Mouse (Mus musculus) embryonic fibroblast, embryonic 13.5 days (primary cell): ENCODE results near the gene Cacnb4. TPM values are rescaled to one million over a fixed set of nuclear protein-coding genes. Genes with fewer than 3 reads are reported as not detected.

ENCODE experiments used
- H3K27ac ChIP-seq: 2 replicates; pipeline ENCODE4 v1.5.1; 2012; ENCODE audit warnings: low read length, control low read depth, inconsistent platforms; ENCODE audit not compliant: insufficient read depth
- H3K4me1 ChIP-seq: 2 replicates; pipeline ENCODE4 v1.6.1; 2011; ENCODE audit warnings: low read length; ENCODE audit not compliant: control insufficient read depth, insufficient read depth
- H3K4me3 ChIP-seq: 2 replicates; pipeline ENCODE4 v1.5.1; 2011; ENCODE audit warnings: mild to moderate bottlenecking, control low read depth, low read length; ENCODE audit not compliant: insufficient read depth
- CTCF ChIP-seq: IDR thresholded peaks from 2 replicates; pipeline ENCODE4 v1.5.1; 2011; ENCODE audit warnings: mild to moderate bottlenecking, control low read depth, low read length, moderate library complexity, borderline replicate concordance; ENCODE audit not compliant: insufficient read depth
- POLR2A ChIP-seq: IDR thresholded peaks from 2 replicates; pipeline ENCODE4 v1.6.1; 2011; ENCODE audit warnings: low read depth, mild to moderate bottlenecking, control low read depth, low read length, moderate library complexity
- polyA plus RNA-seq: library from polyadenylated mRNA; stranded (reverse); fragments of >200 nt; gene quantifications from 2 replicates; pipeline ENCODE4 v1.2.4, GENCODE M21; 2011; ENCODE audit warnings: low read depth; ENCODE audit not compliant: missing spikeins, insufficient read length

Cacnb4 gene
- polyA plus RNA-seq, 1 experiment, result 0.93 TPM

- Histone ChIP-seq H3K4me1 (peaks cover 8% of the 10 kb centered on the region; the same call in 1 of the 2 replicates), H3K27ac (no peak overlapping the region), H3K4me3 (no peak overlapping the region)
- no peak for TF ChIP-seq POLR2A
- TF ChIP-seq CTCF, result no peak
These were observed 234.5 kb downstream of the Cacnb4 start for GRCm38 (mm10) chr2:52442125-52442524.

GRCm38 (mm10) chr2:52440420-52441015, 236.1 kb downstream of the Cacnb4 start:
- H3K27ac ChIP-seq, result no peak overlapping the region
- H3K4me3 ChIP-seq, result no peak overlapping the region
- TF ChIP-seq POLR2A (no peak), CTCF (no peak)
- peaks cover 8% of the 10 kb centered on the region; the same call in 1 of the 2 replicates for H3K4me1 ChIP-seq

- no peak for TF ChIP-seq POLR2A
- TF ChIP-seq CTCF, result no peak
- peaks cover 8% of the 10 kb centered on the region; the same call in 1 of the 2 replicates for H3K4me1 ChIP-seq
- H3K4me3 ChIP-seq, result no peak overlapping the region
- H3K27ac ChIP-seq, result no peak overlapping the region
These were observed 238.2 kb downstream of the Cacnb4 start for GRCm38 (mm10) chr2:52438437-52438836.

GRCm38 (mm10) chr2:52438013-52438412, 238.6 kb downstream of the Cacnb4 start:
- Histone ChIP-seq H3K4me3 (no peak overlapping the region), H3K27ac (no peak overlapping the region), H3K4me1 (peaks cover 8% of the 10 kb centered on the region; the same call in 1 of the 2 replicates)
- no peak for TF ChIP-seq CTCF
- no peak for TF ChIP-seq POLR2A

GRCm38 (mm10) chr2:52435919-52436632, 240.6 kb downstream of the Cacnb4 start:
- TF ChIP-seq CTCF, result no peak
- no peak for TF ChIP-seq POLR2A
- H3K27ac ChIP-seq, result no peak overlapping the region
- no peak overlapping the region for H3K4me3 ChIP-seq
- H3K4me1 ChIP-seq, result peaks cover 8% of the 10 kb centered on the region; the same call in 1 of the 2 replicates

- no peak overlapping the region for H3K4me3 ChIP-seq
- peaks cover 6% of the 10 kb centered on the region; the same call in 1 of the 2 replicates for H3K4me1 ChIP-seq
- TF ChIP-seq POLR2A (no peak), CTCF (no peak)
- no peak overlapping the region for H3K27ac ChIP-seq
These were observed 243.3 kb downstream of the Cacnb4 start for GRCm38 (mm10) chr2:52433365-52433764.

GRCm38 (mm10) chr2:52427383-52427782, 249.2 kb downstream of the Cacnb4 start:
- no peak overlapping the region for H3K4me3 ChIP-seq
- peaks cover 7% of the 10 kb centered on the region for H3K4me1 ChIP-seq
- peak overlapping the region; percentile 92 for H3K27ac ChIP-seq
- TF ChIP-seq CTCF (no peak), POLR2A (no peak)

GRCm38 (mm10) chr2:52426041-52426440, 250.6 kb downstream of the Cacnb4 start:
- peak overlapping the region; percentile 70 for H3K4me3 ChIP-seq
- peak overlapping the region; percentile 92 for H3K27ac ChIP-seq

GRCm38 (mm10) chr2:52425523-52425795, 251.2 kb downstream of the Cacnb4 start:
- TF ChIP-seq CTCF, result no peak
- 0 out of 2 replicates have a peak, but pooled peaks have one; percentile 21 for TF ChIP-seq POLR2A
- Histone ChIP-seq H3K4me1 (peaks cover 13% of the 10 kb centered on the region), H3K4me3 (peak overlapping the region; percentile 70), H3K27ac (peak overlapping the region; percentile 92)

More at GRCm38 (mm10) chr2:52426041-52426440, 250.6 kb downstream of the Cacnb4 start:
- peaks cover 11% of the 10 kb centered on the region for H3K4me1 ChIP-seq
- TF ChIP-seq CTCF (no peak), POLR2A (no peak)

GRCm38 (mm10) chr2:52424747-52425522, 251.7 kb downstream of the Cacnb4 start, which contains the start of gene Arl5a:
TSS of gene Arl5a (minus strand) at chr2:52424901.
- peaks cover 13% of the 10 kb centered on the region for H3K4me1 ChIP-seq
- TF ChIP-seq POLR2A, result peak; percentile 81
- no peak for TF ChIP-seq CTCF
- peak within 1 kb of the TSS; percentile 93 for H3K4me3 ChIP-seq
- peak within 1 kb of the TSS; percentile 92 for H3K27ac ChIP-seq
